ENCODE assay signal across 26 mouse cellular contexts in genomic region chr10:108531641-108532040, GRCm38 (mm10).
DNase-seq lines count a peak whose midpoint lies in the region; ATAC-seq lines count a peak whose summit lies in the region.
"Had no signal": no experiment of that assay in that cellular context is flagged by ENCODE, and none has a peak within 500 bp of the region (broad histone marks: within the 10 kb centered on the region; RNA-seq: fewer than 3 reads in every experiment).

No protein-coding gene starts in this region.

- no peaks in the 10 kb centered on the region for H3K9me3 ChIP-seq in forebrain, embryonic 10.5 days
- no peaks in the 10 kb centered on the region for H3K9me3 ChIP-seq in forebrain, embryonic 13.5 days (replicated peaks)
- no peaks in the 10 kb centered on the region for H3K9me3 ChIP-seq in lung, embryonic 15.5 days
- H3K9me3 ChIP-seq: embryonic facial prominence, embryonic 13.5 days; heart, embryonic 13.5 days; hindbrain, embryonic 12.5 days; liver, embryonic 13.5 days had no signal

- H3K4me3 ChIP-seq in forebrain, embryonic 10.5 days = no peak overlapping the region
- H3K4me3 ChIP-seq in forebrain, embryonic 13.5 days = no peak overlapping the region
- H3K4me3 ChIP-seq in lung, embryonic 15.5 days = no peak overlapping the region
- H3K4me3 ChIP-seq: embryonic facial prominence, embryonic 13.5 days; heart, embryonic 13.5 days; hindbrain, embryonic 12.5 days; liver, embryonic 13.5 days had no signal

- H3K4me1 ChIP-seq in forebrain, embryonic 10.5 days = peaks cover 14% of the 10 kb centered on the region
- no peaks in the 10 kb centered on the region for H3K4me1 ChIP-seq in forebrain, embryonic 13.5 days
- H3K4me1 ChIP-seq in lung, embryonic 15.5 days = peaks cover 9% of the 10 kb centered on the region; the same call in 1 of the 2 replicates
- H3K4me1 ChIP-seq: liver, embryonic 13.5 days had no signal

- H3K27ac ChIP-seq in forebrain, embryonic 10.5 days = peak overlapping the region; percentile 51
- H3K27ac ChIP-seq in forebrain, embryonic 13.5 days = no peak overlapping the region
- peak overlapping the region; percentile 35 for H3K27ac ChIP-seq in lung, embryonic 15.5 days
- H3K27ac ChIP-seq: embryonic facial prominence, embryonic 13.5 days; hindbrain, embryonic 12.5 days; liver, embryonic 13.5 days had no signal

- H3K36me3 ChIP-seq in forebrain, embryonic 10.5 days (replicated peaks) = no peaks in the 10 kb centered on the region
- no peaks in the 10 kb centered on the region for H3K36me3 ChIP-seq in forebrain, embryonic 13.5 days (ENCODE audit: poor library complexity, severe bottlenecking)
- no peaks in the 10 kb centered on the region for H3K36me3 ChIP-seq in lung, embryonic 15.5 days
- H3K36me3 ChIP-seq: embryonic facial prominence, embryonic 13.5 days; heart, embryonic 13.5 days; hindbrain, embryonic 12.5 days; liver, embryonic 13.5 days had no signal

- H3K27me3 ChIP-seq in forebrain, embryonic 10.5 days (ENCODE audit: poor library complexity, severe bottlenecking) = no peaks in the 10 kb centered on the region
- H3K27me3 ChIP-seq in forebrain, embryonic 13.5 days = no peaks in the 10 kb centered on the region
- H3K27me3 ChIP-seq in lung, embryonic 15.5 days = no peaks in the 10 kb centered on the region
- H3K27me3 ChIP-seq: embryonic facial prominence, embryonic 13.5 days; heart, embryonic 13.5 days; hindbrain, embryonic 12.5 days; liver, embryonic 13.5 days; Patski had no signal

- WGBS in forebrain, embryonic 10.5 days = 70% methylated on average over 4 of the region's 4 CpGs
- 55% methylated on average over 4 of the region's 4 CpGs for WGBS in forebrain, embryonic 13.5 days
- 47% methylated on average over 4 of the region's 4 CpGs for WGBS in lung, embryonic 15.5 days

- no peak for ATAC-seq in forebrain, embryonic 13.5 days
- ATAC-seq in lung, embryonic 15.5 days (ENCODE audit: borderline replicate concordance, extremely low read depth, low FRiP score, low TSS enrichment) = no peak; the same call in 1 of the 2 replicates
- no peak for ATAC-seq in monocyte, adult 5-6 weeks (replicated peaks; ENCODE audit: insufficient number of reproducible peaks, low FRiP score, low TSS enrichment, poor library complexity, severe bottlenecking)
- ATAC-seq: CD4-positive, CD25-positive, alpha-beta regulatory T cell, adult 4 months; midbrain, embryonic 16.5 days; Patski had no signal

- no peak for DNase-seq in forebrain, embryonic 10.5 days (ENCODE audit: extremely low spot score, low spot score)
- no peak for DNase-seq in lung, postnatal 4 days
- DNase-seq in Muller cell, postnatal 12 days (ENCODE audit: inconsistent ontology term) = peak; percentile 77
- peak; percentile 2 for DNase-seq in lung, postnatal 10 days
- no peak for DNase-seq in cerebellum, adult 11 months
- DNase-seq: adrenal gland, adult 2 months; cerebellum, adult 2 months; cerebellum, postnatal 25 days; forebrain, postnatal 0 days; gastrocnemius, postnatal 14 days; heart, adult 11 months; heart, postnatal 14 days; kidney, adult 9 months; kidney, postnatal 25 days; liver, embryonic 13.5 days; thymus, postnatal 25 days had no signal

- H3K4me2 ChIP-seq in forebrain, embryonic 13.5 days = no peak overlapping the region
- no peak overlapping the region for H3K4me2 ChIP-seq in lung, embryonic 15.5 days
- H3K4me2 ChIP-seq: embryonic facial prominence, embryonic 13.5 days; heart, embryonic 13.5 days; hindbrain, embryonic 12.5 days; liver, embryonic 13.5 days; lung, embryonic 14.5 days had no signal

- no peak overlapping the region for H3K9ac ChIP-seq in forebrain, embryonic 13.5 days
- no peak overlapping the region for H3K9ac ChIP-seq in lung, embryonic 15.5 days
- H3K9ac ChIP-seq: embryonic facial prominence, embryonic 13.5 days; forebrain, postnatal 0 days; heart, embryonic 13.5 days; hindbrain, embryonic 12.5 days; liver, embryonic 13.5 days; lung, embryonic 14.5 days had no signal

Comparison
In these comparisons a context has a peak if more than half of its experiments do, and no peak if none do; other contexts are left out.
1. DNase-seq: peak in Muller cell, postnatal 12 days (single experiment) and lung, postnatal 10 days (single experiment); none in forebrain, embryonic 10.5 days (single experiment), lung, postnatal 4 days (0 of 2) and cerebellum, adult 11 months (single experiment).